Mouse (Mus musculus) neutrophil, adult 5-6 weeks (primary cell): ENCODE measurements around the gene Espl1. TPM values are rescaled to one million over a fixed set of nuclear protein-coding genes. Genes with fewer than 3 reads are reported as not detected.

Experiments
- ATAC-seq: fragments of 151-379, 151-347 bp; 2 replicates; pipeline ENCODE4 v1.8.0; 2017; ENCODE audit warnings: mild to moderate bottlenecking, moderate TSS enrichment; ENCODE audit not compliant: insufficient number of reproducible peaks, poor library complexity, low FRiP score, severe bottlenecking; ENCODE audit errors: extremely low read depth
- total RNA-seq: library from RNA; stranded (forward); fragments of 200-1000 nt; gene quantifications from 2 replicates; pipeline ENCODE4 v1.2.3, GENCODE M21; 2017

Espl1 gene
- total RNA-seq, 1 experiment from 2014 or later: 1.2 TPM

DNA sequence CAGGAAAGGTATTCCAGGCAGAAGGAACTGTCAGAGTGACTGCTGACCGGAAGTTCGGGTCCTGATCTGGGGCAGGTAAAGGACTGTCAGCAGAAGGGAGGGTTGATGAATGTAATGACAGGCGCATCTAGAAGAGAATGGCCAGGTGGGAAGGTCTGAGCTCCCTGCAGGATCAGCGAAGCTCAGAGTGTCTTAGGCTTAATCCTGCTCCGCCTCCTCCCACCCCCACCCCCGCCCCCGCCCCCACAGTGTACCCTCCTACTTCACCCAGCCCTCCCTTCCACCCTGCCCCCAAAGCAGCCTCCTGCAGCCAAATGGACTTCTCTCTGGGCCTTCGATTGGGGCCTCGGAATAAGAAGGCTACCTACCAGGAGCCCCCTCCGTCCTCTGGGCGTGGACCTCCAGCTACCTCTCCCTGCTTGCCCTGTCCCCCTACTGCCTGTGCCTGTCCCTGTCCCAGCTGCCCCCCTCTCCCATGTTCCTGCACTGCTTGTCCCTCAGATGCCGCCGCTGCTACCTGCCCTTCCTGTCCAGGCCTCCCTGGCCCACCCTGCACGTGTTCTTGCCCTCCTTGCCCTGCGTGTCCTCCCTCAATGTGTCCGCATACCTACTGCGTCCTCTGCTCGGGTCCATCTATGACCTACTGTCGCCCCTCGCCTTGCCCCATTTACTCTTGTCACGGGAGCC is 25.6 kb upstream of the Espl1 start, which contains the start of gene Gm9918:
Gene Gm9918, plus strand, starts transcription at position 290 of the 687 bp plus-strand sequence.
- ATAC-seq: no peak

DNA sequence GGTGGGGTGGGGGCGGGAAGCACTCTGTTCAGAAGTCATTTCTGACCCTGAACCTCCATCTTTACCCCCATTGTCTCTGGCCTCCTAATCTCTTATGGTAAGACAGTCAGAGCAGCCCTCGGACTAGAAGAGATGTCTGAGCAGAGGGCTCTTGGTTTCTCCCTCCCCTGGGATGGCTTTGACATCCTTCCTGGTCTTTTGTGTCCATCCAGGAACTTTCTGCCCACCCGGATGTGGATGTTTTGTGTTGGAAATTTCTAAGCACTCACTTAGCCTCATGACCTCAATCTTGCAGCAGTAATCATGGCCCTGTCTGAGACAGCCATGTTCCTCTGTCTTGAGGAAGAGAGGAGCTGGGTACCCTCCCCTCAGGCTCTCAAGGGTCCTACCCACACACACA is 24.6 kb upstream of the Espl1 start:
- ATAC-seq: no peak

DNA sequence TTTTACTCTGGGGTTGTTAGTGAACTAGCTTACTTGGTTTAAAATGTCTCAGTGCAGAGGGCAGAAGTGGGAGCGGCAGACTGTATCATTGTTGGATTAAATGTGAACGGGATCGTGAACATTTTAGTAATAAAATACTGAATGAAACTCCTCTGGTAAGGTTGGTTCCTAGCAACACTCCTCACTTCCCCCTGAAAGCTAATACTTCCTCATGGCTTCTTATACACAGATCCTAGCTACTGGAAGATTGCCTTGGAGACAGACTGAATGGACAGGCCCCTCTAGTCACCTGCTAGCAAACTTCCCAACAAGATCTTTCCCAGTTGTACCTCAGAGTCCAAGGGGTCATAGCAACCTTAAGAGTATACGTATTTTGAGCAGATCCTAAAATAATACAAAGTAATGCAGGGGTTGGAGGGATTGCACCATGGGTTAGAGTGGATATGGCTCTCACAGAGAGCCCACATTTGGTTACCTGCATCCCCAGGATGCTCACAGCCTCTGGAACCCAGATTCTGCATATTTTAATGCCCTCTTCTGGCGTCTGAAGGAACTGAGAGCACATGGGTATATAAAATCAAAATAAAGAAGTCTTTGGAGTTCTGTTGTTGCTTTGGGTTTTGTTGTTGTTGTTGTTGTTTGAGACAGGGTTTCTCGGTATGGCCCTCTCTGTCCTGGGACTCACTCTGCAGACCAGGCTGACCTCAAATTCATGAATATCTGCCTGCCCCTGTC is 21.9 kb upstream of the Espl1 start:
- ATAC-seq: no peak

DNA sequence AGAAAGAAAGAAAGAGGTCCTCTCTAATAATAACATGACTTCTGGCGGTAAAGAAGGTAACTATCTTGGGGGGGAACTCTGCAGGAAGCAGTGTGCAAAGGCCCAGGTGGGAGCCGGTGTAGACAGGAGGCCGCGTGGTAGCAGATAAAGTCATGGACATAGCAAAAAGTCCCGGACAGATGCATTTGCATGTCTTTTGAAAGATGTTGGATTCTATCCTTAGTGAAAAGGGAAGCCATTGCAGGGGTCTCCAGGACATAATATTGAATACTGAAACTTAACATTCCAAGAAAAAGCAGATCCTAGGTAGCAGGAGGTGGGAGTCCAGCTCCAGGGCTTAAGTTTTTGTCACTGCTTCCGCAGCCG is 17.4 kb upstream of the Espl1 start:
- ATAC-seq: no peak

DNA sequence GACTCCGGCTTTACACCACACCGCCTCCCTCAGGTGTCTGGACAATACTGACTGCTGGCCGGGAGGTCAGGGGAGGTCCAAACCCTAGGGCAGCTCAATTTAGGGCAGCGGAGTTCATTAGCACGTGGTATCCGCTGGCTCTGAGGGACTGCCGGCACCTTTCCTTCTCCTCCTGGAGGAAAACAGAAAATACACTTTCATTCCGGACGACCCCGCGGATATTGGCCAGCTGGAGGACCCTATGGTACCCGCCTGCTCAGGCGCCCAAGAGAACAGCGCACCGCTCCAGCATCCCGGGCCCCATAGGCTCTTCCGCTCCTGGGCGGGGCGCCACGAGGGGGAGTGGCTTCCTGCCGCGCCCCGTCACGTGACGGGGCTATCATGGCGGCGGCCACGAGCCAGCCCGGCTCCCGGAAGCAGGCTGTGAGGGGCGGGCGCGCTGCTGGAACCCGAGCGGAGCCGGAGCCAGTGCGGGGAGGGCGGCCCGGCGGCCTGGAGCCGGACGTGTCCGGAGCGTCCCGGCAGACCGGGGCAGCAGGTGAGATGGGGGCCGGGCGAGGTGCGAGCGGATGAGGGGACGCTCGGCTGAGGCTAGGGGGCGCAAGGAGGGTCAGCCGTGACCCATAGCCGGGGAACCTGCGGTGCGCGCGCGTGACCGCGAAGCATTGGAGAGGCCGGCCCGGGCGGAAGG is 16.8 kb upstream of the Espl1 start, which contains the start of gene Mfsd5:
Gene Mfsd5, plus strand, starts transcription at position 363 of the 691 bp plus-strand sequence.
- peak; percentile 91 for ATAC-seq

DNA sequence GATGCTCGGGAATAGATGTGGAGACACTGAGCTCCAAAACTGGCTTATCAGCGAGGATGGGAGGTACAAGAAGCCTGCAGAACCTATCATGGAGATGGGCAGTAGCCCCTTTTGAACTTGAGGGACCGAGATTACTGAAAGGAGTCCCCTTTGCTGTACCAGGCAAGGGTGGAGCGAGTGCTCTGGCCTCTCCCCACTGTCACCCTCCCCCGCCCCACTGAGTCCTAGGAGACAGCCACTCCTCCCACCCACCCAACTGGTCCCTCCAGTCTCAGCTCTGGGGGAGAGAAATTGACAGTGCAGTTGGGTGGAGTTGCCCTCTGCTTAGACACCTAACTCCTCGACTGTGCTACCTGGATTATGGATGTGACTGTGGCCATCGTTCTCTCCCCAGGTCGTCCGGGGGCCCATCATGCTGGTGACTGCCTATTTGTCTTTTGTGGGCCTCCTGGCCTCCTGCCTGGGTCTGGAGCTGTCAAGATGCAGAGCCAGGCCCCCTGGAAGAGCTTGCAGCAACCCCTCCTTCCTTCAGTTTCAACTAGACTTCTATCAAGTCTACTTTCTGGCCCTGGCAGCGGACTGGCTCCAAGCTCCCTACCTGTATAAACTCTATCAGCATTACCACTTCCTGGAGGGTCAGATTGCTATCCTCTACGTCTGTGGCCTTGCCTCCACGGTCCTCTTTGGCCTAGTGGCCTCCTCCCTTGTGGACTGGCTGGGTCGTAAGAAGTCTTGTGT is 16.1 kb upstream of the Espl1 start:
- no peak for ATAC-seq

DNA sequence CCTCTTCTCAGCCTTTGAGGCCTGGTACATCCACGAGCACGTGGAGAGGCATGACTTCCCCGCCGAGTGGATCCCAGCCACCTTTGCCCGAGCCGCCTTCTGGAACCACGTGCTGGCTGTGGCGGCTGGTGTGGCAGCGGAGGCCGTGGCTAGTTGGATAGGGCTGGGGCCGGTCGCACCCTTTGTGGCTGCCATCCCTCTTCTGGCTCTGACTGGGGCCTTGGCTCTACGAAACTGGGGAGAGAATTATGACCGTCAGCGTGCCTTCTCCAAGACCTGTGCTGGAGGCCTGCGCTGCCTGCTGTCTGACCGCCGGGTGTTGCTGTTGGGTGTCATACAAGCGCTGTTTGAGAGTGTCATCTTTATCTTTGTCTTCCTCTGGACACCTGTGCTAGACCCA is 15.4 kb upstream of the Espl1 start:
- no peak for ATAC-seq

DNA sequence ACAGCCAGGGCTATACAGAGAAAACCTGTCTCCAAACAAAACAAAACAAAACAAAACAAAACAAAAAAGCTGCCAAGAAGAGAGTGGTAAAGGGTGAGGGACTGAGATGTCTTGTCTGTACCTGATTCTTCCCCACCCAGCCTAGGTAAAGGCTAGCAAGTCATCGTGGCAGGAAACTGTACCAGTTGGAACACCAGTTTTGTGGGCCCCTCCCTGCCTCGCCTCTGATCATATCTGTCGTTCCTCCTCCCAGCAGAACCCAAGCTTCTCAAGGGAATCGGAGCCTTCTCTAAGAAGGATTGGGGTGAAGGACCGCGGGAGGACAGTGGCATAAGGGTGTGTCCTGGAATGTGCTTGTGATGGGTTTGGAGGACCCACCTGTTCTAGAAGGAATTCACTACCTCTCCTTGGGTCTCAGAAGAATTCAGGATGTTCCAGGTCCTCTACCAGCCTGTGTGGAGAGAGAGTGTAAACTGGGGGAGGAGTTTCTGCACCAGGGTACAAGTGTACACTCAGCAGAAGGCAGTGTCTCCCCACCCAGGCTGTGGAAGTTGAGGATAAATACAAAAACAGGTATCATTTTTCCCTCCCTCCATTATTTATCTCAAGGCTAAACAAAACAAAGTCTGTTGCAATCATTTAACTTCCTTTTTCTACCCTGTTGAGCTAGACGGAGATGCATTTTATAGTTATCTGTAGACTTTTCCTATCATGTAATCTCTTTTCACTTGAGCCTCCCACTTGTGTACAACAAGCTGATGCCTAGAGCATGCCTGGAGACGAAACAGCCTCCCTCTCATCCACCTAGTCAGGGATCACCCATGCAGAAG is 13.4 kb upstream of the Espl1 start:
- ATAC-seq: no peak

DNA sequence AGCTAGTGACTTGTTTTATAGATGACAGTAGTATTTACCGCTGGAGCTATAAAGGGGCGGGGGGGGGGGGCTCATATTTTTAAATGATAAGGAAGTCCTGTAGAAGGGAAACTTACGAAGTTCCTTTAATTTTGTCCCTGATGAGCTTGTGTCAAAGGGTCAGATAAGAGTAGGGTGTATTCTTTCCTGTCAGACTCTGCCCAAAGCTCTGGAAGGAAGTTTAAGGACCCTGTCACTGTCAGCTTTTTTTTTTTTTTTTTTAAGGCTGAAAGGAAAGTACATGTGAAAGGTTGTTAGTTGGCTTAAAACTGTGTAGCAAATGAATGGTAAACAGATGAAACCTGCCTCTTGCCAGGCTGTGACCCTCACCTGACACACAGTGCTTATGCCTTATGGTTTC is 12.4 kb upstream of the Espl1 start:
- no peak for ATAC-seq

DNA sequence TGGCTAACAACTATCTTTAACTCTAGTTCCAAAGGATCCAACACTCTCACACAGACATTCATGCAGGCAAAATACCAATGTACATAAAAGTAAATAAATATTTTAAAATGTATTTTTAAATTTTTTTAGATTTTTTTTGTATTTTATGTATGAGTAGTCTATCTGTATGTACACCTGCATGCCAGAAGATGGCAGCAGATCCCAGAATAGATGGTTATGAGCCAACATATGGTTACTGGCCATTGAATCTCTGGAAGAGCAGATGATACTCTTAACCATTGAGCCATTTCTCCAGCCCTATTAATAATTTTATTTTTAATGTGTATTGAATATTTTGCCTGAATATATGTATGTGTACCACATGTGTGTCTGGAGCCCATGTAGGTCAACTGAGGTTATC is 8.7 kb upstream of the Espl1 start:
- ATAC-seq: peak; percentile 69

DNA sequence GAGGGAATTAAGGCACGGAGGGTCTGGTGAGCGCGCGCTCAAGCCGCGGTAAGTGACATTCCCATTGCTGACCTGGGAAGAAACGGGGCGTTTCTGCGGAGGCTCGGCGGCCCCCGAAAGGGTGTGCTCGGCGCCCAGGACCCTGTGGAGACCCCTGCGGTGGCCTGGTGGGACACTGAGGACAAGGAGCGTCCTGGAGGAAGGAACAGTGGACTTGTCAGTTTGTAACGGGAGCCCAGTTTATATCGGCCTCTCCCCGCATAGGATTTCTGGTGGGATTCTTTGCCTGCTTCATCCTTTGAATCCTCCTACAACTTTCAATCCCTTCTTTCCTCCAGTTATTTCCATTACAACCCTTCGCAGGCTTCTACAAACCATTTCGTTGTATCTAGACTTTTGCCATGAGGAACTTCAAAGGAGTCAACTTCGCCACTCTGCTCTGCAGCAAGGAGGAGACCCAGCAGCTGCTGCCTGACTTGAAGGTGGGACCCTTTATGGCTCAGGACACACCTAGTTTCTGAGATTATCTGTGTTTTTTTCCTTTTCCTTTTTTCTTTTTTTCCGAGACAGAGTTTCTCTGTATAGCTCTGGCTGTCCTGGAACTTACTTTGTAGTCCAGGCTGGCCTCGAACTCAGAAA is 421 bp downstream of the Espl1 start:
- no peak for ATAC-seq

DNA sequence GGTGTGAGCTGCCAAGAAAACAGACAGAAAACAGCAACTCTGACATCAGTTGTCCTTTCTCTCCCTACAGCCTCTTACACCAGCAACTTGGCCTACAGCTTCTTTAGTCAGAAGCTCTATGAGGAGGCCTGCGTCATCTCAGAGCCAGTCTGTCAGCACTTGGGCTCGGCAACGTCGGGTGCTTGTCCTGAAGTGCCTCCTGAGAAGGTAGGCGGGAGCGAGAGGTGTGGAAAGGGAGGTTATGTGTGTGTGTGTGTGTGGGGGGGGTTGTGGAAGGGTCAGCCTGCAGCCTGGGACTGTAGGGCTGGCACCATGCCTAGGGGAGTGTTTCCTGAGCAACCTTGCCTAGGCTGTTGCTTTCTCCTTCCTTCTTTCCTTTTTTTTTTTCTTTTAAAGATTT is 6.5 kb downstream of the Espl1 start:
- no peak for ATAC-seq

DNA sequence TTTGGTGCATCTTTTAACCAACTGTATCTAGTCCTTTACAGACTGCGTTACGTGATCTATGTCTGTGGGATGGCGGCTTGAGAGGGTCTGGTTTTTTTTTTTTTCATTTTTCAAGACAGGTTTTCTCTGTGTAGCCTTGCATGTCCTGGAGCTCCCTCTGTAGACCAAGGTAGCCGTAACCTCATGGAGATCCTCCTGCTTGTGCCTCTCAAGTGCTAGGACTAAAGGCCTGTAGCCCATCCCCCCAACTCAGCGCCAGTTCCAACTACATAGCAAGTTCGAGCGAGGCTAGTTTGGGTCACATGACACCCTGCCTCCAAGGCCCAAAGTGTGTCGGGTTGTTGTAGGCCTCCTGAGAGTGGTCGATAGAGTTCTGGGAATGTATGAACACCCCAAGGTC is 12.7 kb downstream of the Espl1 start:
- no peak for ATAC-seq

DNA sequence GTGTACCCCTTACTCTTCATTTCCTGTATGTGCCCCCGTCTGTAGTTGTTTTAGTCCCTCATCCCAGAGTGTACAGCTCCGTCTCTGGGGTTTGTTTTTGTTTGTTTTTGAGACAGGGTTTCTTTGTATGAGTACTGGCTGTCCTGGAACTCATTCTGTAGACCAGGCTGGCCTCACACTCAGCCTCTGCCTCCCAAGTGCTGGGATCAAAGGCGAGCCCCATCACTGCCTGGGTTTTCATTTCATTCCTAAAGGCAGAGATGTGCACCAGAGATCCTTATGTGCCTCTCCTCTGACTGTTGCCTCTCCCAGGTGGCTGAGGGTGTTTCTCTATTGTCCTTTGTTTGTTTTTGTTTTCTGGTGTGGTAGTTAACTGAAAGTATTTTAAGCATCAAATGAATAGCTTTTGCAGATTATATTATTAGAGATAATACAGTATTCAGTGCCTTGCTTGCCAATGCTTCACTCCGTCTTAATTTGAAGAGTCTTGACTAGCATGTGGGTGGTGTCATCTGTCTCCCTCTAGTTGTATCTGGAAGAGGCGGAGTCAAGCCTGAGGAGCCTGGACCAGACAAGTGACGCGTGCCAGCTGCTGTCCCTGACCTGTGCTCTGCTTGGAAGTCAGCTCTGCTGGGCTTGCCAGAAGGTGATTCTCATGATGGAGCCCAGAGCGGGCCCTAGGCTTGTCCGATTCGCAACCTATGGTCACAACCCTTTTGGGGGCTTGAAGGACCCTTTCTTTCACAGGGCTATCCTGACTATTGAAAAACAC is 14.2 kb downstream of the Espl1 start:
- ATAC-seq: no peak

DNA sequence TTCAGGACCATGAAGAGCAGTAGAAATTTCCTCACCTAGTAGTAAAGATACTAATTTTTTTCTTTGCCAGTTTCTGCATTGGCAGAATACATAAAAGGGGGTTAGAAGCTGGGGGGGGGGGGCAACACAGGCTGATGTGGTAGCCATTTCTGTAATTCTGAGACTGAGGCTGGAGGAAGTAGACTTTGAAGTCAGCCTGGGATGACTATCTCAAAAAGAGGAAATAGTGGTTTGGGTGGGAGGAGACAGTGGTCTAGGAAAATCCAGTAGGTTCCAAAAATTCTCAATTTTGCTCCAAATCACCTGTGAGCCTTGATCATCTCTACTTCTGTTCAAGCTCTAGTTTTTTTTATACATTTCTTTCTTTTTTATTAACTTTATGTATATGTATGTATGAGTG is 15.4 kb downstream of the Espl1 start:
- ATAC-seq: no peak

DNA sequence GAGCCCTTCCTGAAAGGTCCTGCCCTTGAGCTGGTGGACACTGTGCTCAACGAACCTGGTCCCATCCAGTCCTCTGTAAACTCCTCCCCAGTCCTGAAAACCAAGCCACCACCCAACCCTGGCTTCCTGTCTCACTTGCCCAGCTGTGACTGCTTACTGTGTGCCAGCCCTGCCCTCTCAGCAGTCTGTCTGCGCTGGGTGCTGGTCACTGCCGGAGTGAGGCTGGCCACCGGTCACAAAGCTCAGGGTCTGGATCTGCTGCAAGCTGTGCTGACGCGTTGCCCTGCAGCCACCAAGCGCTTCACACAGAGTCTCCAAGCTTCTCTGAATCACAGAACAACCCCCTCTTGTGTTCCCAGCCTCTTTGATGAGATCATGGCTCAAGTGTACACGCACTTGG is 19.2 kb downstream of the Espl1 start:
- no peak for ATAC-seq

DNA sequence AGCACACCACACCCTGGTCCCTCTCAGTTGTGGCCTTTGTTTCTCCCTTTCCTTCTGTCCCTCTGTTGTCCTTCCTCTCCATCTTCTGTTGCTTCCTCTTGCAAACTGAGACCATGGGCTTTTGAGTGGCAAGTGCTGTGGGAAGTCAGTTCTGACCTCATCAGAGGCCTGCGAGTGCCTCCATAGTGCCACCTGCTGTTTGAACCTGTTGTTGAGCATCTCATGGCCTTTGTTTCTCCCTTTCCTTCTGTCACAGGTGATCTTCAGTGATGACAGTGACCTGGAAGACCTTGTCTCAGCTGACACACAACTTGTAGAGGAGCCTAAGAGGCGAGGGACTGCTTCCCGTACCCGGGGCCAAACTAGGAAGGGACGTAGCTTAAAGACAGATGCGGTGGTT is 20.2 kb downstream of the Espl1 start:
- ATAC-seq: peak; percentile 85
